Mouse (Mus musculus): Measurements from ENCODE around the gene Usp38. TPM values are rescaled to one million over a fixed set of nuclear protein-coding genes. Genes with fewer than 3 reads are reported as not detected.

The Usp38 gene
- polyA plus RNA-seq, 1 experiment from 2014 or later = 18.5 TPM

Other genes starting within 250 kb of the Usp38 start
- 12.8 and 14.2 TPM in 2 replicates for gene Gab1, start 134.4 kb downstream of the Usp38 start, polyA plus RNA-seq (2015; fragmentation: Nextera tagmentation; extraction: Ambion mirVana)